Comparison of ENCODE assay signal across 20 mouse cellular contexts in genomic region chr2:30643422-30643821, GRCm38 (mm10). TPM values are rescaled to one million over a fixed set of nuclear protein-coding genes. Genes with fewer than 3 reads are reported as not detected.
DNase-seq lines count a peak whose midpoint lies in the region; ATAC-seq lines count a peak whose summit lies in the region.
"Had no signal": no experiment of that assay in that cellular context is flagged by ENCODE, and none has a peak within 500 bp of the region (broad histone marks: within the 10 kb centered on the region; RNA-seq: fewer than 3 reads in every experiment).

No protein-coding gene starts in this region.

- DNase-seq in forebrain, embryonic 11.5 days (ENCODE audit: low spot score): no peak
- peak; percentile 30 for DNase-seq in 3T3-L1 (ENCODE audit: low read depth, low spot score)
- no peak for DNase-seq in testis, postnatal 10 days (ENCODE audit: low spot score)
- DNase-seq in left cerebral cortex, postnatal 10 days (ENCODE audit: extremely low spot score in 1 of 2, low spot score in 2 of 2): no peak
- DNase-seq in frontal cortex, postnatal 10 days (ENCODE audit: low spot score in 2 of 2): no peak
- DNase-seq: cerebellum, adult 11-12 months; gastrocnemius, postnatal 14 days; heart, postnatal 4 days; layer of hippocampus, adult 9-11 months; thymus, postnatal 4 days had no signal

- H3K4me1 ChIP-seq in forebrain, embryonic 12.5 days: peaks cover 75% of the 10 kb centered on the region
- peaks cover 22% of the 10 kb centered on the region for H3K4me1 ChIP-seq in forebrain, embryonic 11.5 days (replicated peaks; ENCODE audit: control insufficient read depth, insufficient read depth, low read length)
- peaks cover 62% of the 10 kb centered on the region for H3K4me1 ChIP-seq in embryonic facial prominence, embryonic 13.5 days
- peaks cover 53% of the 10 kb centered on the region for H3K4me1 ChIP-seq in hindbrain, embryonic 15.5 days (replicated peaks)

- no peaks in the 10 kb centered on the region for H3K9me3 ChIP-seq in forebrain, embryonic 12.5 days
- H3K9me3 ChIP-seq in forebrain, embryonic 11.5 days (ENCODE audit: control insufficient read depth, low read length): no peaks in the 10 kb centered on the region
- H3K9me3 ChIP-seq in embryonic facial prominence, embryonic 13.5 days: no peaks in the 10 kb centered on the region
- no peaks in the 10 kb centered on the region for H3K9me3 ChIP-seq in hindbrain, embryonic 15.5 days
- H3K9me3 ChIP-seq: heart, embryonic 12.5 days; lung, embryonic 15.5 days; megakaryocyte, embryonic 14.5 days; neural tube, embryonic 12.5 days had no signal

- H3K4me2 ChIP-seq in forebrain, embryonic 12.5 days: no peak overlapping the region
- no peak overlapping the region for H3K4me2 ChIP-seq in forebrain, embryonic 11.5 days (ENCODE audit: low read depth, low read length, severe bottlenecking)
- H3K4me2 ChIP-seq in embryonic facial prominence, embryonic 13.5 days: no peak overlapping the region
- H3K4me2 ChIP-seq in hindbrain, embryonic 15.5 days: no peak overlapping the region
- H3K4me2 ChIP-seq: heart, embryonic 12.5 days; liver, embryonic 11.5 days; lung, embryonic 15.5 days; neural tube, embryonic 12.5 days had no signal

- H3K27me3 ChIP-seq in forebrain, embryonic 12.5 days: no peaks in the 10 kb centered on the region
- H3K27me3 ChIP-seq in forebrain, embryonic 11.5 days (ENCODE audit: control insufficient read depth, insufficient read depth, low read length): no peaks in the 10 kb centered on the region
- H3K27me3 ChIP-seq in embryonic facial prominence, embryonic 13.5 days: no peaks in the 10 kb centered on the region
- no peaks in the 10 kb centered on the region for H3K27me3 ChIP-seq in hindbrain, embryonic 15.5 days
- H3K27me3 ChIP-seq: heart, embryonic 12.5 days; lung, embryonic 15.5 days; neural tube, embryonic 12.5 days had no signal

- intact Hi-C loops in left cerebral cortex, postnatal 10 days (cut with DNase I): no loop called here

- 0 out of 2 replicates have a peak overlapping the region, but pooled peaks have one; percentile 21 for H3K9ac ChIP-seq in forebrain, embryonic 12.5 days
- no peak overlapping the region for H3K9ac ChIP-seq in forebrain, embryonic 11.5 days (ENCODE audit: low read length)
- no peak overlapping the region for H3K9ac ChIP-seq in embryonic facial prominence, embryonic 13.5 days
- H3K9ac ChIP-seq in hindbrain, embryonic 15.5 days: no peak overlapping the region
- H3K9ac ChIP-seq: heart, embryonic 12.5 days; lung, embryonic 15.5 days; neural tube, embryonic 12.5 days had no signal

- no peak overlapping the region for H3K4me3 ChIP-seq in forebrain, embryonic 12.5 days (replicated peaks)
- no peak overlapping the region for H3K4me3 ChIP-seq in forebrain, embryonic 11.5 days (ENCODE audit: low read depth, low read length)
- no peak overlapping the region for H3K4me3 ChIP-seq in embryonic facial prominence, embryonic 13.5 days
- no peak overlapping the region for H3K4me3 ChIP-seq in hindbrain, embryonic 15.5 days
- H3K4me3 ChIP-seq: heart, embryonic 12.5 days; lung, embryonic 15.5 days; neural tube, embryonic 12.5 days had no signal

- H3K27ac ChIP-seq in forebrain, embryonic 12.5 days: peak overlapping the region; percentile 61
- no peak overlapping the region for H3K27ac ChIP-seq in forebrain, embryonic 11.5 days (ENCODE audit: low read depth, low read length)
- peak overlapping the region; percentile 33; the same call in 1 of the 2 replicates for H3K27ac ChIP-seq in embryonic facial prominence, embryonic 13.5 days
- H3K27ac ChIP-seq in hindbrain, embryonic 15.5 days (replicated peaks): 0 out of 2 replicates have a peak overlapping the region, but pooled peaks have one; percentile 42
- H3K27ac ChIP-seq: lung, embryonic 15.5 days had no signal

- 80% methylated on average over 7 of the region's 7 CpGs for WGBS in forebrain, embryonic 12.5 days
- WGBS in forebrain, embryonic 11.5 days: 88% methylated on average over 7 of the region's 7 CpGs
- WGBS in embryonic facial prominence, embryonic 13.5 days: 72% methylated on average over 7 of the region's 7 CpGs
- 80% methylated on average over 7 of the region's 7 CpGs for WGBS in hindbrain, embryonic 15.5 days

- no peaks in the 10 kb centered on the region for H3K36me3 ChIP-seq in forebrain, embryonic 12.5 days (replicated peaks)
- H3K36me3 ChIP-seq in forebrain, embryonic 11.5 days (ENCODE audit: control insufficient read depth, insufficient read depth, low read length): no peaks in the 10 kb centered on the region
- H3K36me3 ChIP-seq in embryonic facial prominence, embryonic 13.5 days: no peaks in the 10 kb centered on the region
- no peaks in the 10 kb centered on the region for H3K36me3 ChIP-seq in hindbrain, embryonic 15.5 days
- H3K36me3 ChIP-seq: heart, embryonic 12.5 days; lung, embryonic 15.5 days; neural tube, embryonic 12.5 days had no signal

- no peak for ATAC-seq in forebrain, embryonic 12.5 days (ENCODE audit: low FRiP score)
- ATAC-seq in forebrain, embryonic 11.5 days (replicated peaks; ENCODE audit: low FRiP score): no peak
- no peak for ATAC-seq in embryonic facial prominence, embryonic 13.5 days (ENCODE audit: insufficient number of reproducible peaks, insufficient read depth, low FRiP score, low TSS enrichment, low read depth)
- ATAC-seq in hindbrain, embryonic 15.5 days (ENCODE audit: low FRiP score, low read depth): no peak

RNA-seq across cellular contexts. Expression of gene Cstad, which starts 48.6 kb away (rescaled TPM):
- 0.47 and 0.67 TPM in 2 replicates for polyA plus RNA-seq in forebrain, embryonic 12.5 days (2016; fragmentation: Nextera tagmentation; extraction: Ambion mirVana)
- polyA plus RNA-seq in forebrain, embryonic 11.5 days (2014; fragmentation: Nextera tagmentation; extraction: Ambion mirVana): 0.57 and 0.71 TPM in 2 replicates
- polyA plus RNA-seq in embryonic facial prominence, embryonic 13.5 days (2015; fragmentation: Nextera tagmentation; extraction: Ambion mirVana): 1.9 and 2.0 TPM in 2 replicates
- 0.51 and 0.94 TPM in 2 replicates for polyA plus RNA-seq in hindbrain, embryonic 15.5 days (2015; fragmentation: Nextera tagmentation; extraction: Ambion mirVana)
- total RNA-seq in left cerebral cortex, postnatal 10 days (2021): 1 to 10 TPM; 3.1 to 4.8 TPM
- total RNA-seq: common myeloid progenitor, adult 5-6 weeks had no signal
- polyA plus RNA-seq: liver, embryonic 11.5 days; small intestine, adult 2 months had no signal
